Mouse (Mus musculus): ENCODE measurements around the gene Ttll10. TPM values are rescaled to one million over a fixed set of nuclear protein-coding genes. Genes with fewer than 3 reads are reported as not detected.

Gene Ttll10
- total RNA-seq, 2 experiments from 2014 or later: not detected

DNA sequence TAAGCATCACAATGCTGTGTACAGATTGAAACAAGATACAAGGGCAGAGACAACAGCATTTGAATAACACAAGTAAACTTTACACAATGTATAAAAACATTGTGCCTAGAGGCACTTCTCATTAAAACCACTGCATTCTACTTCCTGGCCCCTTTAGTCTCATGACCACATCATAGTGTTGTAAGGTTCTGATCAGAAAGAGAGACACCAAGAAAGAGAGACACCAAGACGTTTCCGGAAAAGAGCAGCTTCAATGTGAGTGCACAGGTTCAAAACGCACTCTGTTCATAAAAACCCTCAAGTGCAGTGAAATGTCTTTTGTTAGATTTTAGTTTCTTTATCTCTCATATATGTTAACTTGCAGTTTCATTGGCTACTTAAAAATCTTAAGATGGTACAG lies 55.1 kb downstream of the Ttll10 start:
- TF ChIP-seq CTCF (IDR thresholded peaks at IDR 0.05): no peak
- Histone ChIP-seq H3K4me3 (no peak overlapping the region), H3K27ac (no peak overlapping the region)
- intact Hi-C loops (cut with DNase I): no loop called here
- no peak for DNase-seq

DNA sequence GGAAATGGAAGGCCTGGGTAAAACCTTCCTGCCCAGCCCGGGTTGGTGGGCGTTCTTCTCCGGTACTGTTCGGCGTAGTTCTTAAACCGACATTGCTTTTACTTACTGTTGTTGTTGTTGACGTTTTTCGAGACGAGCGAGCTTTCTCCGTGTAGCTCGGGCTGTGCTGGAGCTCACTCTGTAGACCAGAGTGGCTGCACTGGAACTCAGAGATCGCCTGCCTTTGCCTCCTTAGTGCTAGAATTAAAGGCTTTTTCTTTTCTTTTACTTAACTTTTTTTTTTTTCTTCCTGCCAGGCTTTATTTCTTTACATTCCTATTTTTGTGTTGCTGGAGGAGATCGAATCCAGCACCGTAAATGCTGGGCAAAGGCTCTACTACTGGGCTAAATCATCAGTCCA lies 65.6 kb downstream of the Ttll10 start:
- H3K4me3 ChIP-seq: peak overlapping the region; percentile 85
- intact Hi-C loops (cut with DNase I): loop anchor here (2.0 to 5.0 kb wide), 3 partner anchors 27 to 114 kb away; partner anchors contain the start of genes 9430015G10Rik and Ube2j2
- TF ChIP-seq CTCF (IDR thresholded peaks at IDR 0.05): no peak
- H3K27ac ChIP-seq: peak overlapping the region; percentile 100
- no peak for DNase-seq

DNA sequence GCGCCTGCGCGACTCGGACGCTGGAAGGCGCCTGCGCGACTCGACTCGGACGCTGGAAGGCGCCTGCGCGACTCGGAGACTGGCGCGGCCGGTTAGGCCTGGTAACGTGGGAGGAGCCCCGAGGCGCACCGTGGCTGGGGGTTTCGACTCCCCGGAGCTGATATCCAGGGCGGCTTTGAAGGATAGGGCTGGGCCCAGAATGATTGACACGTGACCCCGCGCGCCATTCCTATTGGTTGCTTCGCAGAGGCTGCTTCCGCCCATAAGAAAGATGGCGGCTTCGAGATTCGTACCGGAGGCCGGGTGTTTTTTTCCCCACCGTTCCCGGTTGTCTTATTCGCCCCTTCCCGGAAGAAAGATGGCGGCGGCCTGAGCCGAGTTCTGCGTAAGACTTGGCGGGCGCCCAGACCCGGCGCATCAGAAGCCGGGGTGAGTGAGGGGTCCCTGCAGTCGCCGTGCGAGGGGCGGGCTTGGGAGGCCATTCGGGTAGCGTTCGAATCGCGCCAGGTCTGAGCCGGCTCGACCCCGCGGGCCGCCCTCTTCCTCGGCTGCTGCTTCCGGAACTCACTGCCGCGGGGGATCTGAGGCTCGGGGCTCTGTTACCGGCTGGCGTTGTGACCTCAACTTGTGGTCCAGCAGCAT lies 66.2 kb downstream of the Ttll10 start:
- H3K4me3 ChIP-seq: peak overlapping the region; percentile 85
- no peak for TF ChIP-seq CTCF (IDR thresholded peaks at IDR 0.05)
- peak overlapping the region; percentile 100 for H3K27ac ChIP-seq
- DNase-seq: peak; percentile 96
- intact Hi-C loops (cut with DNase I): loop anchor here (1.0 to 5.0 kb wide), 3 partner anchors 31 to 114 kb away; partner anchors contain the start of genes 9430015G10Rik and Ube2j2

DNA sequence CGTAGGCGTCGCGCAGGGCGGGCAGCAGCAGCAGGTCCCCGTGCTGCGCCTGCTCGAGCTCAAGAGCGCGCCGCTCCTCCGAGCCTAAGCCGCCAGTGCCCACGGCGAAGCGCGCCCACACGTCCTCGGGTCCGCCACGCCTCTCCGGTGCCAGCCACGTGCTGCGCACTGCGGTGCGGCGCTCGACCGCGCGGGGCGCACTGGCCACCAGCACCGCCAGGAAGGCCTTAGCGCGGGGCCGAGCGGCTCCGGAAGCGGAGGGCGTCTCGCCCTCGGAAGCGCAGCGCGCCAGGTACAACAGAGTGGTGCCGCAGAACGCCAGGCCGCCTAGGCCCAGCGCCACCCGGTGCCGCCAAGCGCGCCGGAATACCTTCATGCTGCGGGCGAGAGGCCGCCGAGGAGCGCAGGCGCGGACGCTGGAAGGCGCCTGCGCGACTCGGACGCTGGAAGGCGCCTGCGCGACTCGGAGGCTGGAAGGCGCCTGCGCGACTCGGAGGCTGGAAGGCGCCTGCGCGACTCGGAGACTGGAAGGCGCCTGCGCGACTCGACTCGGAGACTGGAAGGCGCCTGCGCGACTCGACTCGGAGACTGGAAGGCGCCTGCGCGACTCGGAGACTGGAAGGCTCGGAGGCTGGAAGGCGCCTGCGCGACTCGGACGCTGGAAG lies 66.8 kb downstream of the Ttll10 start, which contains the start of the genes B3galt6 and Sdf4:
Gene B3galt6 (minus strand): TSS at position 409 of the 665 bp plus-strand sequence.
Gene Sdf4 (plus strand): TSS at position 632 of the 665 bp plus-strand sequence.
- peak; percentile 89 for TF ChIP-seq CTCF (IDR thresholded peaks at IDR 0.05)
- peak within 1 kb of the TSS; percentile 92 for H3K4me3 ChIP-seq
- peak; percentile 89 for DNase-seq
- intact Hi-C loops (cut with DNase I): loop anchor here (1.0 to 5.0 kb wide), 3 partner anchors 32 to 115 kb away; partner anchors contain the start of genes 9430015G10Rik and Ube2j2
- peak within 1 kb of the TSS; percentile 100 for H3K27ac ChIP-seq

DNA sequence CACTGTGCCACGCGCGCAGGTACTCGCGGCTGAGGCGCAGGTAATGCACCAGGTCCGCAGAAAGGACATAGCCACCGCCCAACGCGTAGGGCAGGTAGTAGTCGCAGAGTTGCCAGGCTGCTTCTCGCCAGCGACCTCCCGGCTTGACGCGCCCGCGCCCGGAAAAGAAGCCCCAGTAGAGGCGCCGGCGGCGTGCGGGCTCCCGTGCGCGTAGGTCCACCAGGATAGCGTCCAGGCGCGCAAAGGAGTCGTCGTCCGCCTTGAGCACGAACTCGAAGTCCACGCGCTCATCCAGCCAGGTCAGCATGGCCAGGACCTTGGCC lies 67.3 kb downstream of the Ttll10 start:
- H3K27ac ChIP-seq: peak overlapping the region; percentile 99
- intact Hi-C loops (cut with DNase I): loop anchor here (1.0 to 5.0 kb wide), 3 partner anchors 32 to 115 kb away; partner anchors contain the start of genes 9430015G10Rik and Ube2j2
- no peak for DNase-seq
- no peak for TF ChIP-seq CTCF (IDR thresholded peaks at IDR 0.05)
- H3K4me3 ChIP-seq: peak overlapping the region; percentile 92

DNA sequence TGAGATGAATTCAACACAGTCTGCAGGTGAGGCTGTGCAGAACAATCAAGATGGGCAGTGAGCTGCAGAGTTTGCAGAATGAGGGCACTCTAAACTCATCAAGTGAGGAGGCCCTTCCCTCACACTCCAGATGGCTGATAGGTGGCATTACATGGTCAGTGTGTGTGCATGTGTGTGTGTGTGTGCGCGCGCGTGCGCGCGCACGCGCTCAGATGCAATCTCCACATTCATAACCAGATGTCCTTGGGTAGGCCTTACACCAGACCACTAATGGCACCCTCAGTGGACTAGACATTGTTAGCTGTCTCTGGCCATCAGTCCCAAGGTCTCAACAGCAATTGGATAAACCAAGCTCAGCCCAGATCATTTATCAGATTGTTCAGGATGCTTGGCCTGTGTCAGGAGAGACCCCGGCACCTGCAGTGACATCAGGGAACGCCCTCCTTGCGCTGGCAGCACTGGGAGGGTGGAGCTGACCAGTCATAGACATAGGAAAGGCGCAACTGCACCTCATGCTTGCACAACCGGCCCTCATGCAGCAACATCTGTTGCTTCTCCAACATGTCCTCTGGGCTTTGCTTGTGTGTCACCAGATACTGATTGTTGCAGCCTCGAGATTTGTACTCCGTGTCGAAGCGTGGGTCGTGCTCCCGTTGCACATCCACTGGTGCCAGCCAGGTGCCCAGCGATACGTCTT lies 67.9 kb downstream of the Ttll10 start:
- intact Hi-C loops (cut with DNase I): loop anchor here (5.0 kb wide), 2 partner anchors 49 to 116 kb away; partner anchors contain the start of genes 9430015G10Rik and Ube2j2
- H3K4me3 ChIP-seq: peak overlapping the region; percentile 92
- peak overlapping the region; percentile 99 for H3K27ac ChIP-seq
- no peak for DNase-seq
- TF ChIP-seq CTCF (IDR thresholded peaks at IDR 0.05): no peak

Small RNA genes lying within 50 kb of the gene (microRNA-seq; reads per million reads assigned to microRNA genes)
- gene Mir200a: 2.2 reads per million
- not detected for gene Mir200b
- not detected for gene Mir429

Other genes starting within 250 kb of the Ttll10 start
- 10 to 100 TPM; 26.4 to 27.0 TPM for gene Ccnl2, start 246.9 kb downstream of the Ttll10 start, total RNA-seq (2021)
- 10 to 100 TPM; 74.0 to 89.8 TPM for gene Aurkaip1, start 228.1 kb downstream of the Ttll10 start, total RNA-seq (2021)
- 10 to 100 TPM; 26.4 to 31.3 TPM for gene Mxra8, start 219.7 kb downstream of the Ttll10 start, total RNA-seq (2021)
- gene Dvl1, start 212.0 kb downstream of the Ttll10 start, total RNA-seq (2021): 100 to 1,000 TPM; 116 to 122 TPM
- under 1 TPM; 0.11 to 0.23 TPM for gene Tas1r3, start 196.1 kb downstream of the Ttll10 start, total RNA-seq (2021)
- gene Cptp, start 190.0 kb downstream of the Ttll10 start, total RNA-seq (2021): 10 to 100 TPM; 13.6 to 18.0 TPM
- gene Ints11, start 189.9 kb downstream of the Ttll10 start, total RNA-seq (2021): 10 to 100 TPM; 14.9 to 17.3 TPM
- 10 to 100 TPM; 10.5 to 13.4 TPM for gene Pusl1, start 167.6 kb downstream of the Ttll10 start, total RNA-seq (2021)
- 1 to 10 TPM; 7.5 to 8.0 TPM for gene Acap3, start 167.6 kb downstream of the Ttll10 start, total RNA-seq (2021)
- gene Ube2j2, start 115.6 kb downstream of the Ttll10 start, total RNA-seq (2021): 10 to 100 TPM; 62.8 to 64.5 TPM
- 10 to 100 TPM; 15.1 to 18.5 TPM for gene C1qtnf12, start 97.1 kb downstream of the Ttll10 start, total RNA-seq (2021)
- gene B3galt6, start 66.8 kb downstream of the Ttll10 start, total RNA-seq (2021): 1 to 10 TPM in 1 of 2 experiments, under 1 TPM in 1; 0.92 to 2.0 TPM
- gene Sdf4, start 66.5 kb downstream of the Ttll10 start, total RNA-seq (2021): 10 to 100 TPM; 75.7 to 81.5 TPM
- 1 to 10 TPM in 1 of 2 experiments, under 1 TPM in 1; 0.75 to 2.1 TPM for gene Tnfrsf4, start 45.6 kb downstream of the Ttll10 start, total RNA-seq (2021)
- gene Tnfrsf18, start 33.2 kb downstream of the Ttll10 start, total RNA-seq (2021): not detected
- 1 to 10 TPM; 1.9 to 2.3 TPM for gene 9430015G10Rik, start 50.6 kb upstream of the Ttll10 start, total RNA-seq (2021)
- not detected for gene Rnf223, start 71.1 kb upstream of the Ttll10 start, total RNA-seq (2021)
- 1 to 10 TPM; 6.9 to 8.0 TPM for gene Agrn, start 138.1 kb upstream of the Ttll10 start, total RNA-seq (2021)
- 1 to 10 TPM in 1 of 2 experiments, not detected in 1; 1.1 TPM for gene Isg15, start 141.4 kb upstream of the Ttll10 start, total RNA-seq (2021)
- gene AW011738, start 143.9 kb upstream of the Ttll10 start, total RNA-seq (2021): 1 to 10 TPM; 4.2 to 4.4 TPM
- gene Perm1, start 156.5 kb upstream of the Ttll10 start, total RNA-seq (2021): 100 to 1,000 TPM; 142 to 265 TPM
- 1 to 10 TPM; 5.8 to 7.6 TPM for gene Plekhn1, start 175.4 kb upstream of the Ttll10 start, total RNA-seq (2021)
- 10 to 100 TPM; 30.8 to 33.3 TPM for gene Noc2l, start 176.6 kb upstream of the Ttll10 start, total RNA-seq (2021)
- gene Samd11, start 196.2 kb upstream of the Ttll10 start, total RNA-seq (2021): not detected